Mouse (Mus musculus) CH12.LX (cell line): ENCODE measurements around the gene Osbpl3.

Experiments
- BHLHE40 ChIP-seq: IDR thresholded peaks from 2 replicates; pipeline ENCODE4 v1.6.1; 2011; ENCODE audit warnings: mild to moderate bottlenecking, low read depth, low read length, improper control_type of control experiment
- CTCF ChIP-seq, 2 experiments: IDR thresholded peaks in 1 of 2; conservative IDR thresholded peaks in 1 of 2; 2 replicates each; pipeline ENCODE4 v1.5.1; 2011 to 2012; ENCODE audit warnings: low read depth in 2 of 2, low read length in 2 of 2, improper control_type of control experiment in 1 of 2, inconsistent platforms in 1 of 2, mild to moderate bottlenecking in 1 of 2, moderate library complexity in 1 of 2
- POLR2A ChIP-seq: IDR thresholded peaks from 2 replicates; pipeline ENCODE4 v1.6.1; 2011; ENCODE audit warnings: low read depth, mild to moderate bottlenecking, improper control_type of control experiment, low read length
- POLR2AphosphoS2 ChIP-seq: IDR thresholded peaks from 2 replicates; pipeline ENCODE4 v1.6.1; 2011; ENCODE audit warnings: low read depth, low read length, improper control_type of control experiment
- RAD21 ChIP-seq: IDR thresholded peaks from 2 replicates; pipeline ENCODE4 v1.6.1; 2011; ENCODE audit warnings: low read depth, mild to moderate bottlenecking, low read length, improper control_type of control experiment, moderate library complexity
- USF1 ChIP-seq: IDR thresholded peaks from 2 replicates; pipeline ENCODE4 v1.6.1; 2014; ENCODE audit warnings: low read depth, mild to moderate bottlenecking, inconsistent platforms, low read length, improper control_type of control experiment

GRCm38 (mm10) chr6:50368502-50369292 lies 87.3 kb downstream of the Osbpl3 start:
- no peak for TF ChIP-seq POLR2AphosphoS2
- TF ChIP-seq CTCF (conservative IDR thresholded peaks at IDR 0.05 in 1 of 2, IDR thresholded peaks at IDR 0.05 in 1 of 2; ENCODE audit: low read depth in 2 of 2, low read length in 2 of 2), result no peak
- no peak for TF ChIP-seq USF1
- no peak for TF ChIP-seq BHLHE40
- no peak for TF ChIP-seq POLR2A
- no peak for TF ChIP-seq RAD21
